Mouse (Mus musculus): Measurements from ENCODE around the gene Dcp1a.

- TF ChIP-seq CTCF (conservative IDR thresholded peaks at IDR 0.05 in 1 of 2, IDR thresholded peaks at IDR 0.05 in 1 of 2; ENCODE audit: low read depth in 2 of 2, low read length in 2 of 2) (no peak), USF1 (IDR thresholded peaks at IDR 0.05; ENCODE audit: low read depth, low read length) (no peak), KAT2A (IDR thresholded peaks at IDR 0.05; ENCODE audit: insufficient replicate concordance, low read length) (no peak), EP300 (IDR thresholded peaks at IDR 0.05; ENCODE audit: low read length) (no peak), MAZ (IDR thresholded peaks at IDR 0.05; ENCODE audit: low read depth, low read length) (no peak), UBTF (IDR thresholded peaks at IDR 0.05; ENCODE audit: low read depth, low read length) (no peak), SIN3A (IDR thresholded peaks at IDR 0.05; ENCODE audit: low read length) (no peak), IRF4 (IDR thresholded peaks at IDR 0.05; ENCODE audit: low read depth, low read length) (no peak), ZNF384 (IDR thresholded peaks at IDR 0.05; ENCODE audit: low read depth, low read length) (no peak), TBP (conservative IDR thresholded peaks at IDR 0.05; ENCODE audit: low read depth, low read length) (no peak), TCF12 (IDR thresholded peaks at IDR 0.05; ENCODE audit: low read depth, low read length) (no peak), POLR2A (IDR thresholded peaks at IDR 0.05; ENCODE audit: low read depth, low read length) (no peak), MXI1 (IDR thresholded peaks at IDR 0.05; ENCODE audit: low read depth, low read length) (no peak), HCFC1 (IDR thresholded peaks at IDR 0.05; ENCODE audit: low read depth, low read length) (no peak)
Observed at GRCm38 (mm10) chr14:30523356-30523755, 44.0 kb downstream of the Dcp1a start.
